Mouse (Mus musculus) liver, postnatal 0 days (tissue): Measurements from ENCODE around the gene Samd13. TPM values are rescaled to one million over a fixed set of nuclear protein-coding genes. Genes with fewer than 3 reads are reported as not detected.
A peak's percentile ranks its signal among the peaks of the same experiment; 100 is the strongest.

Source experiments
- ATAC-seq: fragments of 200-750 bp; cut with Nextera tagmentation; 2 replicates; pipeline ENCODE4 v1.8.0; 2017; ENCODE audit warnings: mild to moderate bottlenecking, moderate library complexity
- DNase-seq: peaks from one replicate; pipeline ENCODE4 v3.0.0-alpha.2; 2016
- H3K27ac ChIP-seq: fragments of 300-500 bp; sonication (generic); 2 replicates; pipeline ENCODE4 v1.5.1; 2014; ENCODE audit warnings: antibody characterized with exemption, moderate library complexity, mild to moderate bottlenecking, low read depth
- H3K27me3 ChIP-seq: fragments of 300-500 bp; sonication (generic); 2 replicates; pipeline ENCODE4 v1.6.1; 2014; ENCODE audit warnings: low read length, control low read depth, mixed read lengths; ENCODE audit not compliant: insufficient read depth
- H3K36me3 ChIP-seq: fragments of 300-500 bp; sonication (generic); replicated peaks from 2 replicates; pipeline ENCODE4 v1.6.1; 2014; ENCODE audit warnings: mild to moderate bottlenecking, control low read depth, low read length, moderate library complexity, mixed read lengths; ENCODE audit not compliant: insufficient read depth
- H3K4me1 ChIP-seq: fragments of 300-500 bp; sonication (generic); 2 replicates; pipeline ENCODE4 v1.6.1; 2014; ENCODE audit warnings: antibody characterized with exemption, mild to moderate bottlenecking, control low read depth; ENCODE audit not compliant: insufficient read depth
- H3K4me2 ChIP-seq: fragments of 300-500 bp; sonication (generic); 2 replicates; pipeline ENCODE4 v1.6.1; 2014; ENCODE audit warnings: low read depth, mild to moderate bottlenecking, low read length, moderate library complexity, mixed read lengths
- H3K4me3 ChIP-seq: fragments of 300-500 bp; sonication (generic); 2 replicates; pipeline ENCODE4 v1.5.1; 2014; ENCODE audit warnings: low read depth, low read length
- H3K9ac ChIP-seq: fragments of 300-500 bp; sonication (generic); replicated peaks from 2 replicates; pipeline ENCODE4 v1.6.1; 2014; ENCODE audit warnings: mild to moderate bottlenecking, moderate library complexity
- H3K9me3 ChIP-seq: fragments of 300-500 bp; sonication (generic); 2 replicates; pipeline ENCODE4 v1.6.1; 2016; ENCODE audit warnings: mild to moderate bottlenecking, control low read depth, low read length, mixed read lengths
- CTCF ChIP-seq: sonication (generic); IDR thresholded peaks from 2 replicates; pipeline ENCODE4 v1.5.1; 2016; ENCODE audit warnings: antibody characterized with exemption, low read depth
- EP300 ChIP-seq: IDR thresholded peaks from 2 replicates; pipeline ENCODE4 v1.6.1; 2016; ENCODE audit warnings: antibody characterized with exemption, low read depth, mild to moderate bottlenecking
- WGBS: fragments of 180-500 bp; shearing (Covaris S2); extraction: QIAGEN DNeasy Blood & Tissue Kit; methylation state at CpG from one replicate; pipeline ENCODE4 v1.1.7; 2014; ENCODE audit not compliant: insufficient replicate concordance; 5-methylcytosine and 5-hydroxymethylcytosine counted together
- polyA plus RNA-seq: library from polyadenylated mRNA; unstranded; fragments of >200 nt; fragmentation: Nextera tagmentation; extraction: Ambion mirVana; gene quantifications from 2 replicates; pipeline ENCODE4 v1.2.1, GENCODE M21; 2015

The Samd13 gene
- polyA plus RNA-seq, 1 experiment from 2014 or later = not detected

- no peak for DNase-seq
- Histone ChIP-seq H3K4me1 (no peaks in the 10 kb centered on the region), H3K4me2 (no peak overlapping the region), H3K27ac (no peak overlapping the region), H3K36me3 (no peaks in the 10 kb centered on the region), H3K9me3 (no peaks in the 10 kb centered on the region), H3K4me3 (no peak overlapping the region), H3K9ac (no peak overlapping the region), H3K27me3 (no peaks in the 10 kb centered on the region)
- ATAC-seq = no peak
- WGBS = 74% methylated on average over 5 of the region's 5 CpGs
- TF ChIP-seq EP300 = no peak
- no peak for TF ChIP-seq CTCF
Measured at GRCm38 (mm10) chr3:146692547-146692946, 7.2 kb upstream of the Samd13 start.

GRCm38 (mm10) chr3:146687121-146687725 is 1.8 kb upstream of the Samd13 start:
- no peak overlapping the region for H3K4me3 ChIP-seq
- 71% methylated on average over 4 of the region's 4 CpGs for WGBS
- no peak for TF ChIP-seq CTCF
- no peak for TF ChIP-seq EP300

GRCm38 (mm10) chr3:146686428-146686827 is 1.0 kb upstream of the Samd13 start:
- 42% methylated on average over 8 of the region's 8 CpGs for WGBS
- Histone ChIP-seq H3K9ac (no peak overlapping the region), H3K9me3 (no peaks in the 10 kb centered on the region), H3K27me3 (0 out of 2 replicates have a peak, but pooled peaks cover 4% of the 10 kb centered on the region), H3K4me1 (peaks cover 17% of the 10 kb centered on the region), H3K27ac (no peak overlapping the region), H3K4me2 (no peak overlapping the region), H3K36me3 (no peaks in the 10 kb centered on the region), H3K4me3 (no peak overlapping the region)
- ATAC-seq = peak; percentile 79
- no peak for TF ChIP-seq CTCF
- peak; percentile 63 for TF ChIP-seq EP300
- peak; percentile 33 for DNase-seq

More at GRCm38 (mm10) chr3:146687121-146687725, 1.8 kb upstream of the Samd13 start:
- DNase-seq = no peak
- Histone ChIP-seq H3K4me2 (no peak overlapping the region), H3K36me3 (no peaks in the 10 kb centered on the region), H3K9ac (no peak overlapping the region), H3K9me3 (no peaks in the 10 kb centered on the region), H3K27ac (no peak overlapping the region), H3K27me3 (0 out of 2 replicates have a peak, but pooled peaks cover 4% of the 10 kb centered on the region), H3K4me1 (peaks cover 17% of the 10 kb centered on the region)
- ATAC-seq = no peak

- Histone ChIP-seq H3K9me3 (no peaks in the 10 kb centered on the region), H3K4me2 (peak overlapping the region; percentile 66; the same call in 1 of the 2 replicates), H3K4me3 (no peak overlapping the region), H3K27me3 (0 out of 2 replicates have a peak, but pooled peaks cover 4% of the 10 kb centered on the region), H3K36me3 (no peaks in the 10 kb centered on the region), H3K9ac (no peak overlapping the region), H3K27ac (no peak overlapping the region), H3K4me1 (peaks cover 19% of the 10 kb centered on the region)
- DNase-seq (no peak), ATAC-seq (no peak)
- TF ChIP-seq EP300 = no peak
- TF ChIP-seq CTCF = no peak
- 37% methylated on average over 2 of the region's 2 CpGs for WGBS
Measured at GRCm38 (mm10) chr3:146683095-146683494, 2.3 kb downstream of the Samd13 start.

- Histone ChIP-seq H3K4me3 (peak overlapping the region; percentile 20), H3K9me3 (no peaks in the 10 kb centered on the region), H3K27me3 (0 out of 2 replicates have a peak, but pooled peaks cover 4% of the 10 kb centered on the region), H3K4me2 (peak overlapping the region; percentile 66), H3K4me1 (peaks cover 19% of the 10 kb centered on the region), H3K36me3 (no peaks in the 10 kb centered on the region), H3K27ac (no peak overlapping the region), H3K9ac (0 out of 2 replicates have a peak overlapping the region, but pooled peaks have one; percentile 27)
- peak; percentile 57 for DNase-seq
- no peak for ATAC-seq
- TF ChIP-seq CTCF = no peak
- no peak for TF ChIP-seq EP300
- 38% methylated on average over 13 of the region's 13 CpGs for WGBS
Measured at GRCm38 (mm10) chr3:146682140-146682651, 3.2 kb downstream of the Samd13 start.

- TF ChIP-seq EP300 (no peak), CTCF (no peak)
- H3K4me3 ChIP-seq = no peak overlapping the region
- DNase-seq = no peak
Measured at GRCm38 (mm10) chr3:146681696-146682095, 3.7 kb downstream of the Samd13 start.

More at GRCm38 (mm10) chr3:146681696-146682095, 3.7 kb downstream of the Samd13 start:
- no peak overlapping the region for H3K9ac ChIP-seq
- H3K9me3 ChIP-seq = no peaks in the 10 kb centered on the region
- 0 out of 2 replicates have a peak, but pooled peaks cover 4% of the 10 kb centered on the region for H3K27me3 ChIP-seq
- WGBS = 65% methylated on average over 8 of the region's 8 CpGs
- ATAC-seq = no peak
- no peaks in the 10 kb centered on the region for H3K36me3 ChIP-seq
- no peak overlapping the region for H3K27ac ChIP-seq
- H3K4me2 ChIP-seq = peak overlapping the region; percentile 66
- peaks cover 19% of the 10 kb centered on the region for H3K4me1 ChIP-seq
